Mouse (Mus musculus): ENCODE measurements around the gene Akr1a1.
"Not testable (repeated sequence)": the region's sequence is repeated elsewhere in the genome, so short reads cannot be mapped to it uniquely, and the experiment has no call there.

Gene Akr1a1

DNA sequence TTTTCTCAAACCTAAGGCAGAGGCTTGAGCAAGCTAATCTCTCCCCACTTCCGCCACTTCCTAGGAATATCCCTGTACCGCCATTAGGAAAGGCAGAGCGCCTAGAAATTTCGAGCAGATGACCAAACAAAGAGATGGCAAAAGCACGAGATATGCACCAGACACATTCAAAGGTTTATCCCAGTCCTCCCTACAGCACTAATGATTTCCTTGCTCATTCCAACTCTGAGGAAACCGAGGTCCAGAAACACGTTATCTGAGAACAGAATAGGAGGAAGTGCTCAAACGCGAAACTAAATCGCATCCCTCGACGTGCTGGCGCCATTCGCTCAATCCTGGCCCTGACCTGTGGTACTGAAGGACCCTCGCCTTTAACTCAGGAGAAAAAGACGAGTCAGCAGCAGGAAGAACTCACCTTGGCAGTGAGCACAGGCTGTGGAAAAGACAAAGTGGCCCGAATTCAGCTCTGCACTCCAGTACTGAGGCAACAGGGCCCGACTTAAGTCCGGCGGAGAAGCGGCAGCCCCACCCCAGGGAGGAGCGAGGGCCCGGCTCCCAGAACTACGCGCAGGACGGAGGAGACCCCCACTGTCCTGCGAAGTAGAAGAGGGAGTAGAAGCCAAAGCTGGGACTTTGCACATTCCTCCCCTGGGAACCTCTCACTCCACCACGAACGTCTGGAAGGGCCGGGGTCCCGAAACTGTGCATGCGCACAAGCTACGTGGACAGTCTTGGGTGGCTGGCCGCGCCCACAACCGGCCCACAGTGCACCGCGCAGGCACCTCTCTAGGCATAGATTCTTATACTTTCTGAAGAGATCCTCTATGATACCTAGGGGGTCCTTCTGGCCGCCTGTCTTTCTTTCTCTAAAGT is at the start of gene Akr1a1:
Gene Akr1a1, minus strand, starts transcription at position 757 of the 873 bp plus-strand sequence.
- peak; percentile 94 for DNase-seq (ENCODE audit: low read depth, low spot score)

DNA sequence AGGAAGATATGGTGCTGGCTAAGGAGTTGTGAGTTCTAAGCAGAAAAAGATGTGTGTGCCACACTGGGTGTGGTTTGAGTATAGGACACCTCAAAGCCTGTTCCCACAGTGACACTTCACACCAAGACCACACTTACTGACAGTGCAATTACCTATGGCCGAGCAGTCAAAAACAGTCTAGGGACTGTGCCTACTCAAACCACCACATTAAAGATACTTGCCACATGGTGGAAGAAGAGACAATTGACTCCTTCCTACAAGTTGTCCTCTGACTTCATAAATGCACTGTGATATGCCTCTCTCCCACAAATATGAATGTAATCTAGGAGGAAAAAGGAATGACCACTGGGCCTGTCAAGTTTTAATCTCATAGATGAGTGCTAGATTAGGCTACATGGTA is 49.5 kb upstream of the Akr1a1 start:
- DNase-seq (ENCODE audit: low read depth, low spot score) = no peak

DNA sequence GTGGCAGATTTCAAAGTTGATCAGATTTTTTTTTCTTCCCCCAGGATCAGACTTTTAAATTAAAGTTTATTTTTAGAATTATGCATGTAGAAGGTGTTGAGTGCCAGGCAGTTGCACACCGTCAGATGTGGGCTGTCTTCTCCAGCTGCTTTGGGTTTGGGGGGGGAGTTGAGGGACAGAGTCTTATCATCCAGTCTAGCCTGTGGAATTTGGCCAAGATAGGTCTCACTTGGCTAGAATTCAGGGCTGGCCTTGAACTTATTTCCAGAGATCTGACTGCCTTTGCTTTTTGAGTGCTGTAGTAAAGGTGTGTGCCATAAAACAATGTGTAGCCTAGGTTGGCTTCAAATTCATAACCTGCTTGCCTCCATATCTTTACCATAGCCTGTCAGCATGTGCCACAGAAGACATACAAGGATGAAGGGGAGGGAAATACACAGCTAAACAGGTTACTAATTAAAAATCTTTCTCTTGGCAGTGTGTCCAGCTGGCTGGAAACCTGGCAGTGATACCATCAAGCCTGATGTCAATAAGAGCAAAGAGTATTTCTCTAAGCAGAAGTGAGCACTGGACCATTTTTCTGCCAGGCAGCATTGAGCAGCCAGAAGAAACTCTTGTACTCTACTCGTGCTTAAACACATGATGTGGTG is 47.3 kb upstream of the Akr1a1 start:
- DNase-seq (ENCODE audit: low read depth, low spot score) = no peak

DNA sequence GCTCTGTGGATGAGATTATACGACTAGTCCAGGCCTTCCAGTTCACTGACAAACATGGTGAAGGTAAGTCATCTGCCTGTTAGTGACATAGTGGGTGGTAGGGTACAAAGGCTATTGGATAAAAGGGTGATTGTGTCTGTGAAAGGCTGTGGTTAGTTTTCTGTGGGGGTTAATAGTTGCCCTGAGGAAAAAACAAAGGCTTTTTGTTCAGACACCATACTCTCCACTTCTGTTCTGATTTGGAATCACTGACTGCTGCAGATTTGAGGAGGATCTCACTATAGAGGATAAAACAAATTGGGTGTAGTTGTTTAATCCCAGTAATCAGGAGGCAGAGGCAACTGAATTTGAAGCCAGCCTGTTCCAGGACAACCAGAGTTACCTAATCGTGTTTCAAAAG is 42.3 kb upstream of the Akr1a1 start:
- DNase-seq (ENCODE audit: low read depth, low spot score) = no peak

DNA sequence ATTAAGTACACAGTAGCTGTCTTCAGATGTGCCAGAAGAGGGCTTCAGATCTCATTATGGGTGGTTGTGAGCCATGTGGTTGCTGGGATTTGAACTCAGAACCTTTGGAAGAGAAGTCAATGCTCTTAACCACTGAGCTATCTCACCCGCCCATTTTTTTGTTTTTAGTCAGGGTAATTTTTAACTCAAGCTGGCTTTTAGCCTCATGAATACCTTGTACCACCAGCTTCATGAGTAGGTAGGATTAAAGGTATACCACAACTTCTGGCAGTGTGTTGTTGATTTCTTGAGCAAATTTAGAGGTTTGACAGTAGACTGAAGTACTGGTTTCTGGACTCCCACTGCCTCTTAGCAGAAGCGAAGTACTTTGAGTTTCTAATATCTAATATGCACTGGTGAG is 40.7 kb upstream of the Akr1a1 start:
- no peak for DNase-seq (ENCODE audit: low read depth, low spot score)

DNA sequence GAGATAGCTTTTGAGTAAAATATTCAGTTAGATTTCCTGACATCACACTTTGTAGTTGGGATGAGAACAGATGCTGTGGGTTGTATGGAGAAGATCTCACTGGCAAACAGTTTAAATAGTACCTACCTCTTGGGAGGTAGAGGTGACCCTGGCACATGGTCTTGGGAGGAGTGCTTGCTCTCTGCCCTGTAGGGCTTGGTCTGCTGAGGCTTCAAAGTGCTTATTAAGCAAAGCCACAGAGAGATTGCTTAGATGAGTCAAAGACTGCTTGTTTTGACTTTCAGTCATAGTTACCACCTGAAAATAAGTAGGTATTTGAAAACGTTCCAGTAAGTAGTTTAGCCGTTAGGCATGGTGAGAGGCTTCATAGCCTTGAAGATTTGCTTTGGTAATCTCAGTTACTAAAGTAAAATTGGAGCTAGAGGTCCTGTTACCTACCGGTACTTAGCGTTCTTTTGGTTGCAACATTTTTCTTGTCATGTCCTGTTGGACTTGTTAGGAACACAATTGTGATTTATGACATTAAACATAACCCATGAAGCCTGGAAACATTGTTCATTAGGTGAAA is 37.9 kb upstream of the Akr1a1 start:
- DNase-seq (ENCODE audit: low read depth, low spot score) = no peak

DNA sequence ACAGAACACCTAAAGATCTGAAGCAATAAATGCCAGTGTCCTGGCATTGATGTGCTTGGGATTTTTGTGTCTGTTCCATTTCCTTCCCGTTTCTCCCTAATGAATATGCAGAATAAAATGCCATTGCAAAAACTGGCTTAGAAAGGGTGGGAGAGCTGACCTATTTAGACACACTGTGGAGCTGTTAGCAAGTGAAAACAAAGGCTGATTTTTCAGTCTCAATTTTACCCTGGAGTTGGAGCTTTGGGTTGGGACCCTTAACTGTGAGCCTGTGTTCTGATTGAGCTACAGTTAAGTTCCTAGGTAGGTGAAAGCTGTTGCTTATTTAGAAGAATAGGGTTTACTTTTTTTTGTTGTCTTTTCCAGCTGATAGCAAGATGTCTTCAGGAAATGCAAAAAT is 35.6 kb upstream of the Akr1a1 start:
- DNase-seq (ENCODE audit: low read depth, low spot score) = no peak

DNA sequence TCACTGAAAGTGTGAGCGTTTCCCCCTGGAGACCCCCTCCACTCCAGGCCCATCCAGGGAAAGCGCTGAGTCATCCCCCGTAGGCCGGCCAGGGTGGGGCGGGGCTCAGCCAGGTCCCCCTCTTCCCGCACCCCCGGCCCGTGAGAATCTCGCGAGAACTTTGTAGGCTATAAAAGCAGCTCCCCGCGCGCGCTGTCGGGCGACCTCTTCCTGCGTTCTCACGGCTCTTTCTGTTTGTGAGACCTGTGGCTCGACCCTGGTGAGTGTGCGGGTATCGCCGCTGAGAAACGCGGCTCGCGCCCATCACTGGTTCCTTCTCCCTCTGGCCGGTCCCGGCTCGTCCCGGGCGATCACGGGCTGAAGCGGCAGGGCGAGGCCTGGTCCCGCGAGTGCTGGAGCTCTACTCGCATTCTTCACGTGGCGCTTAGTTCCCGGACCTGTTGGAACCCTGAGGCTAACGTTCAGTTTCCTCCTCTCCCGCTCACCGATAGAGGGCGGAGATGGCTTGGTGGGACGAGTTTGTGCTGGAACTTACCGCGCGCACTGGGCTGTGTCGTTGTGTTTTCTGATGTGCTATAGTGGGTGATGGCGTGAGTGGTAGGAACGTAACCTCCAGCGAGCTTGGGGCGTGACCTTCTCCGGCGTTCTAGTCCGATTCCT is 34.1 kb upstream of the Akr1a1 start, which contains the start of gene Prdx1:
Gene Prdx1, plus strand, starts transcription at position 143 of the 660 bp plus-strand sequence.
- DNase-seq (ENCODE audit: low read depth, low spot score) = peak; percentile 96

DNA sequence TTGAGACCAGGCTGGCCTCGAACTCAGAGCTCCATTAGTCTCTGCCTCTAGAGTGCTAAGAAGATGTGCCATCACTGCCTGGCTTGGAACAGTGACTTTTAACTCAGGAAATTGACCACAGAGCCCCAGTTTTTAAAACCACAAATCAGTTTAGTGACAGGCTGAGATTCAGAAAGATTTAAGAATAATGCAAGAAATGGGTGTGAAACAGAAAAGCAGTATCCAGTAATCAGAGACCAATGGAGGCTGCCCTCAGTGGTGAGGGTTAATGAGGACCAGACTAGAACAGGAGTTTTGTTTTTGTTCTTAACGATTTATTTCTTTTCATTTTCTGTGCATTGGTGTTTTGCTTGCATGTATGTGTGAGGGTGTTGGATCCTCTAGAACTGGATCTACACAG is 33.2 kb upstream of the Akr1a1 start:
- DNase-seq (ENCODE audit: low read depth, low spot score) = no peak

DNA sequence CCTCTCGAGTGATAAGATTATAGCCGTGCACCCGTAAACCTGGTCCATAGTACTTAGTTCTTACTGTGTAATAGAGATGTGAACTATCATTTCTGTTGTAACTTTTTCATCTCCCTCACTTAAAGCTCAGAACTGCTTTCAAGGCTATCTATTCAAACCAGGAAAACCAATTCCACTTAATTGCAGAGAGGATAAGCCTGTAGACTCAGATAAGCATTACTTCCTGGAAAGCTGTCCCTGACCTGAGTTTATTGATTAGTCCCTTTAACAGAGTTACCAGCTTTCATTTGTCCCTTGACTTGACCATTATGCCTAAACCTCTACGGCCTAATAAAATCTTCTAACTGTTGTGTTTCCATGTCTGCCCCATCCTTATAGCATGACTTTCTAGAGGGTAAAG is 32.5 kb upstream of the Akr1a1 start:
- no peak for DNase-seq (ENCODE audit: low read depth, low spot score)

DNA sequence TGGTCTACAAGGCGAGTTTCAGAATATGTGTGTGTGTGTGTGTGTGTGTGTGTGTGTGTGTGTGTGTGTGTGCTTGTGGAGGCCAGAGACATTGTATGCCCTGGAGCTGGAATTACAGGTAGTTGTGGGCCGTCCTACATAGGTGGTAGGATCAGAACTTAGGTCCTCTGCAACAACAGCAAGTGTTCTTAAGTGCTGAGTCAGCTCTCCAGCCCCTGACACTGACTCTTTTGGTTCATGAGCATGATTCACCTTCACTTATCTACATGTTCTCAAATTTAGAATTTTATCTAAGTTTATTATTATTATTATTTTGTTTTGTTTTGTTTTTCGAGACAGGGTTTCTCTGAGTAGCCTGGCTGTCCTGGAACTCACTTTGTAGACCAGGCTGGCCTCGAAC is 29.0 kb upstream of the Akr1a1 start:
- DNase-seq (ENCODE audit: low read depth, low spot score) = not testable (repeated sequence)

DNA sequence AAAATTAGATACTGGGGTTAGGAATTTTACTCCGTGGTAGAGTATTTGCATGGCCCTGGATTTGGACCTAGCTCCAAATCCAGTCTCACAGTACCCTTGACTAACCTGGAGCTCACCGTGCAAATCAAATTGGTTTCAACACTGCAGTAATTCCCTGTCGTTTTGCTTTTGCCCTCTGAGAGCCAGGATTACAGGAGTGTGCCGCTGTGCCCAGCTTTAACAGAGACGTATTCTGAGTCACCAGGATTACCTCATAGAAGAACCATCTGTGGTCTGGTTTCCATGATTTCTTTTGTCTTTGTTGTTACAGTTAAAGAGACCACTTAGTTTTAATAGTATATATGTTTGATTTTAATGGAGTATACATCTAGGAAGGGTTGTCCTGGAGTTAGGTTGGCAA is 27.7 kb upstream of the Akr1a1 start:
- no peak for DNase-seq (ENCODE audit: low read depth, low spot score)

DNA sequence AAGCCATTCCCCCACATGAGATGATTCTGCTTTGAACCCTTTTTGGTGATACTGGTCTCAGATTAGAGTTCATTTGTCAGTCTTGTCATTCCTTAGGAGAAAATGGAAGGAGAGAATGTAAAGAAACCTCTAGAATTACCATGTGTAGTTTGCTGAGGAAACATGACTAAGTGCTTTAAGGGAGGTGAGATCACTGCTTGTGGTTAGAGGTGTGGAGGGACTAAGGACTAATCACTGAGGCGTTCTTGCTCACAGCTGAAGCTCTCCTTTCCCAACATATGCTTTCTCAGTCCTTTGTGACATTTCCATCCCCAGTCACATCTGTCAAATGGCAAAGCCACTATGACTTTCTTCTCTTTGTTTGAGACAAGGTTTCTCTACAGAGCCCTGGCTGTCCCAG is 26.3 kb upstream of the Akr1a1 start:
- no peak for DNase-seq (ENCODE audit: low read depth, low spot score)

DNA sequence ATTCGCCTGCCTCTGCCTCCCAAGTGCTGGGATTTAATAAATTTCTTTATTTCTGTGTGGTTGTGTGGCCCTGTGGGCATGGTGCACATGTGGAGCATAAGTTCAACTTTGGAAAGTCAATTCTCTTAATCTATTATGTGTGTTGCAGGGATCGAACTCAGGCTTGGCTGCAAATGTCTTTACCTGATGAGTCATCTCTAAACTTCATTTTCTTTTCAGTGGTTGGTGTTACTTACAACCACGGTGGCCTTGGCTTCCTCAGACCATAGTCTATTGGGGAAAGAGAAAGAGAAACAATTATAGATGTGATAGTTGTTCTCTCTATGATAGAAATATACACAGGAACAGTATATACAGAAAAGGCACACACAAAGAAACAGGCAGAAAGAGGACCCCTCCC is 24.5 kb upstream of the Akr1a1 start:
- no peak for DNase-seq (ENCODE audit: low read depth, low spot score)

DNA sequence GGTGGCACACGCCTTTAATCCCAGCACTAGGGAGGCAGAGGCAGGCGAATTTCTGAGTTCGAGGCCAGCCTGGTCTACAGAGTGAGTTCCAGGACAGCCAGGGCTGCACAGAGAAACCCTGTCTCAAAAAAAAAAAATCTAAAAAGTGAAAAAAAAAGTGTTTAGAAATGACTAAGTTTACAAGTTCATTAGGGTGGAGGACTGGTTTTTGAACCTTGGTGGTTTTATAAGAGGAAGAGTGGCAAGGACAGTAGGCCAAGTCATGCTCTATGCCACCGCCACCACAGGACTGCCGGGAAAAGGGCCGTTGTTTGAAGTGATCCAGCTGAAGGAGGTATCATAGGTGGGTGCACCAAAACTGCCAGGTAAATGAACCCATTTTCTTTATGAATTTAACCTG is 23.3 kb upstream of the Akr1a1 start:
- DNase-seq (ENCODE audit: low read depth, low spot score) = not testable (repeated sequence)

DNA sequence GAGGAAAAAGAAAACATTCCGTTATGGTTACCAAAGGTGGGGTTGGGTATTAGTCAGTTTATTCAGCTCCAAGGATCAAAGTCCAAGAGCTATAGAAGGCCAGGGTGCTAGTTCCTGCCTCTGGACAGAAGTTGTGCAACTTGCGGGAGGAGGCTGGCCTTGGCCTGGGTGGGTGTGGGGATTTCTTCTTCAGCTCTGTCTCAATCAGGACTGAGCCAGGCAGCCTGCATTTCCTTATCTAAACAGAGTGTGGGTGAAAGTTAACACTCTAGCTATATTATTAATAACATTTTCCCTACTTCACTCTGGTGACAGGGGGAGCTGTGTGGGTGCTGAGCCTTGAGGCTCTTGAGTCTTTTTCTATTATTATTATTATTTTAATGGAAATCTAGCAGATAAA is 21.3 kb upstream of the Akr1a1 start:
- no peak for DNase-seq (ENCODE audit: low read depth, low spot score)

DNA sequence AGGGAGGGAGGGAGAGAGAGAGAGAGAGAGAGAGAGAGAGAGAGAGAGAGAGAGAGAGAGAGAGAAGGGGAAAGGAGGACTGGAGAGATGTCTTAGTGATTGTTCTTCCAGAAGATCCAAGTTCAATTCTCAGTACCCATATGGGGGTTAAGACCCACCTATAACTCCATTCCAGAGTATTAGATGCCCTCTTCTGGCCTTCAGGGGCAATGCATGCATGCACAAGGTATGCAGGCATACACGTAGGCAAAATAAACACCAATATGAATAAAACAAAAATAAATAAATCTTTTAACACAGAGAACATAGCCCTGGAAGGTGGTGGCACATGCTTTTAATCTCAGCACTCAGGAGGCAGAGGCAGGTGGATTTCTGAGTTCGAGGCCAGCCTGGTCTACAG is 17.8 kb upstream of the Akr1a1 start:
- DNase-seq (ENCODE audit: low read depth, low spot score) = peak; percentile 41

DNA sequence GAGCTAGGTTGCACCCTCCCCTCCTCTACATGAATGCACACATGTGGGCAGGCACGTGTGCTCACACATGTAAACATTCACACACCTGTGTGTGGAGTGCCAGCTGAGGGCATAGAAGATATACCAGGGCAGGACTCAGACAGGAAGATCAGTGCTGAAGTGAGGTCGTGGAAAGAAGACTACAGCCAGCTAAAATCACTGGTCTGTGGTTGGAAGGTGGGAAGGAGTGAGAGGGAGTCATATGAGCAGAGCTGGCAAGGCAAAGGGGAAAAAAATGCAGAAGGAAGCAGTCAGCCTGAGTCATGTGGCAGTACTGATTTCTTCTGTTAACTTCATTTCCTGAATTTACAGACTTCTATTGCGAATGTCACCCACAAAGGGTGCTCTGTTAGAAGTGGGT is 16.7 kb upstream of the Akr1a1 start:
- no peak for DNase-seq (ENCODE audit: low read depth, low spot score)

DNA sequence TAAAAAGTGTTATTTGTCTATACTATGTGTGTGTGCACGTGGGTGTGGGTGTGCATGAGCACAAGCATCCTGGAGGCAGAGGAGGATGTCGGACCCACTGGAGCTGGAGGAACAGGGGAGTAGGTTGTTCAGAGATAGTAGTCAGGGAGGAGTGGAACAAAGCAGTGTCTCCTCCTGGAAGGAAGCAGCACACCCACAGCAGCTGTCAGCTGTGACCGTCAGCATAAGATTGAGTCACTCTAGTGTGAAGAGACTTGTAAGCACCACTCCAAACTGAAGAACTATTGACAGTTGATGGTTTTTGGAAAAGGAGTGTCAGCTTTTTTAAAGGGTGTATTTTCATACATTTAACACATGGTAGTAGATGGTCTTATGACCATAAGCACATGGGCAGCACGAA is 15.1 kb upstream of the Akr1a1 start:
- no peak for DNase-seq (ENCODE audit: low read depth, low spot score)

DNA sequence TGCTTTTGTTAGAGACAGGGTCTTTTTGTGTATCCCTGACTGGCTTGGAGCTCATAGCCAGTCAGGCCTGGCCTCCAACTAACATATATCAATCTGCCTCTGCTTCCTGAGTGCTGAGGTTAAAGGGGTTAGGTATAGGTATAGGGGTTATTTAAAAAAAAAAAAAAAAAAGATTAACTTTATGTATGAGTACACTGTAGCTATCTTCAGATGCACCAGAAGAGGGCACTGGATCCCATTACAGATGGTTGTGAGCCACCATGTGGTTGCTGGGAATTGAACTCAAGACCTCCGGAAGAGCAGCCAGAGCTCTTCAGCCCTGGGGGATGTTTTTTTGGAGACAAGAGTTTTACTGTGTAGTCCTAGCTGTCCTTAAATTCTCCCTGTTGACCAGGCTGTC is 10.5 kb upstream of the Akr1a1 start:
- peak; percentile 21 for DNase-seq (ENCODE audit: low read depth, low spot score)

DNA sequence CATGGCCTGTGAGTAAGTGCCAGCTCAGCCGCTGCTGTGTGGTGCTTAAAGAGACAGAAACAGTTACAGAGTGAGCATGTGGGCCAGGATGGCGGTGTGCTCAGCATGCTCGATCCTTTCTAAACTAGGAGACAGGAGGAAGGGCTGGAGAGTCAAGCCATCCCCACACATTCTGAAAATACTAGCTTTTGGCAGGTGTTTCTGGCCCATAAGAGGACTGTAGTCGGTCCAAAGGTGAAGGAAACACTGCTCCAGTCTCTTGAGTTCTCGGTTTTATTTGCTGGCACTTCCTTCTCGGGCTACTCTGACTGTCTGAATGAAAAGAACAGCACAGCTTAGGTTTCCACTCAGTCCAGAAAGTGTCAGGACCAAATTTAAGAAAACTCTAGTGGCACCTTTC is 9.3 kb upstream of the Akr1a1 start:
- DNase-seq (ENCODE audit: low read depth, low spot score) = no peak

DNA sequence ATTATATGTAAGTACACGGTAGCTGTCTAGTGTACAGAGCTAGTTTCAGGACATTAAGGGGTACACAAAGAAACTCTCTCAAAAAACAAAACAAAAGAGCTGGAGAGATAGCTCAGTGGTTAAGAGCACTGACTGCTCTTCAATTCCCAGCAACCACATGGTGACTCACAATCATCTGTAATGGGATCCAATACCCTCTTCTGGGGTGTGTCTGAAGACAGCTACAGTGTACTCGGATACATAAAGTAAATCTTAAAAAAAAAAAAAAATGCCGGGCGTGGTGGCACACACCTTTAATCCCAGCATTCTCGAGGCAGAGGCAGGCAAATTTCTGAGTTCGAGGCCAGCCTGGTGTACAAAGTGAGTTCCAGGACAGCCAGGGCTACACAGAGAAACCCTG is 8.4 kb upstream of the Akr1a1 start:
- not testable (repeated sequence) for DNase-seq (ENCODE audit: low read depth, low spot score)
